Mouse (Mus musculus) heart, embryonic 16.5 days (tissue): ENCODE measurements around the gene Paqr8. TPM values are rescaled to one million over a fixed set of nuclear protein-coding genes. Genes with fewer than 3 reads are reported as not detected.

Experiments
- polyA plus RNA-seq: library from polyadenylated mRNA; unstranded; fragments of >200 nt; fragmentation: Nextera tagmentation; extraction: Ambion mirVana; gene quantifications from 2 replicates; pipeline ENCODE4 v1.2.1, GENCODE M21; 2015

The Paqr8 gene
- polyA plus RNA-seq, 1 experiment from 2014 or later: 2.0 TPM

Other genes with a start within 250 kb of the Paqr8 start
- not detected in 2 replicates for gene Il17a, start 159.7 kb upstream of the Paqr8 start, polyA plus RNA-seq
- gene Il17f, start 100.0 kb upstream of the Paqr8 start, polyA plus RNA-seq: 0.27 and 0.41 TPM in 2 replicates
- 84.3 and 91.8 TPM in 2 replicates for gene Mcm3, start 70.3 kb upstream of the Paqr8 start, polyA plus RNA-seq
- gene Efhc1, start 61.0 kb downstream of the Paqr8 start, polyA plus RNA-seq: 1.9 and 3.0 TPM in 2 replicates
- 3.3 and 3.6 TPM in 2 replicates for gene Tram2, start 188.6 kb downstream of the Paqr8 start, polyA plus RNA-seq